Mouse (Mus musculus): ENCODE results near the gene 5730409E04Rik.

DNA sequence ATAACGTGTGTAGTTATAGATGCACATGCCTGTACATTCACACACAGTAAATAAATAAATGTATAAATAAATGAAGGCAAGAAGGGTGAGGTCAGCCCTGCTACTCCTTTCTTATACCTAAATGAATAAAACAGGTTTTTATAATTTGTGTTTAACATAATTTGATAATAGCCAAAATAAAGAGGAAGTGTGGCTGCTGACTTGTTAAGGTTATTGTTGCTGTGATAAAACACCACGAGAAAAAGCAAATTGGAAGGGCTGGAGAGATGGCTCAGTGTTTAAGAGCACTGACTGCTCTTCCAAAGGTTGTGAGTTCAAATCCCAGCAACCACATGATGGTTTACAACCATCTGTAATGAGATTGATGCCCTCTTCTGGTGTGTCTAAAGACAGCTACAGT, 30.5 kb upstream of the 5730409E04Rik start:
- TF ChIP-seq CTCF (IDR thresholded peaks at IDR 0.05) = no peak
- no peak for TF ChIP-seq EP300 (IDR thresholded peaks at IDR 0.05)

Data from lung, postnatal 0 days (tissue).